Mouse (Mus musculus) embryonic facial prominence, embryonic 12.5 days (tissue): Measurements from ENCODE around the gene Spata32. TPM values are rescaled to one million over a fixed set of nuclear protein-coding genes. Genes with fewer than 3 reads are reported as not detected.

Experiments used
- ATAC-seq: fragments of 200-750 bp; cut with Nextera tagmentation; 2 replicates; pipeline ENCODE4 v1.8.0; 2017; ENCODE audit not compliant: insufficient number of reproducible peaks, insufficient read depth, low FRiP score, low TSS enrichment
- H3K27ac ChIP-seq: fragments of 300-500 bp; sonication (generic); 2 replicates; pipeline ENCODE4 v1.5.1; 2016; ENCODE audit warnings: mild to moderate bottlenecking
- H3K27me3 ChIP-seq: fragments of 300-500 bp; sonication (generic); 2 replicates; pipeline ENCODE4 v1.6.1; 2016; ENCODE audit warnings: mild to moderate bottlenecking, moderate library complexity
- H3K36me3 ChIP-seq: fragments of 300-500 bp; sonication (generic); 2 replicates; pipeline ENCODE4 v1.6.1; 2016; ENCODE audit warnings: mild to moderate bottlenecking
- H3K4me1 ChIP-seq: fragments of 300-500 bp; sonication (generic); 2 replicates; pipeline ENCODE4 v1.6.1; 2016
- H3K4me2 ChIP-seq: fragments of 300-500 bp; sonication (generic); replicated peaks from 2 replicates; pipeline ENCODE4 v1.6.1; 2016; ENCODE audit warnings: mild to moderate bottlenecking, moderate library complexity
- H3K4me3 ChIP-seq: fragments of 300-500 bp; sonication (generic); 2 replicates; pipeline ENCODE4 v1.5.1; 2016; ENCODE audit warnings: mild to moderate bottlenecking
- H3K9ac ChIP-seq: fragments of 300-500 bp; sonication (generic); 2 replicates; pipeline ENCODE4 v1.6.1; 2016; ENCODE audit warnings: mild to moderate bottlenecking, moderate library complexity
- H3K9me3 ChIP-seq: fragments of 300-500 bp; sonication (generic); 2 replicates; pipeline ENCODE4 v1.6.1; 2016; ENCODE audit warnings: mild to moderate bottlenecking, moderate library complexity
- WGBS: fragments of 180-500 bp; shearing (Covaris S2); methylation state at CpG from one replicate; pipeline ENCODE4 v1.1.7; 2016; 5-methylcytosine and 5-hydroxymethylcytosine counted together
- polyA plus RNA-seq: library from polyadenylated mRNA; unstranded; fragments of >200 nt; fragmentation: Nextera tagmentation; extraction: Ambion mirVana; gene quantifications from 2 replicates; pipeline ENCODE4 v1.2.1, GENCODE M21; 2016

Spata32 gene
- polyA plus RNA-seq, 1 experiment from 2014 or later: not detected

GRCm38 (mm10) chr11:103158621-103159478 is 59.4 kb downstream of the Spata32 start:
- Histone ChIP-seq H3K4me3 (peak overlapping the region; percentile 27), H3K27ac (no peak overlapping the region), H3K9ac (0 out of 2 replicates have a peak overlapping the region, but pooled peaks have one; percentile 15), H3K36me3 (no peaks in the 10 kb centered on the region), H3K9me3 (no peaks in the 10 kb centered on the region), H3K4me1 (peaks cover 5% of the 10 kb centered on the region; the same call in 1 of the 2 replicates), H3K27me3 (no peaks in the 10 kb centered on the region), H3K4me2 (peak overlapping the region; percentile 53)
- WGBS: under 1% methylated on average over 25 of the region's 25 CpGs
- ATAC-seq: peak; percentile 91

Other genes starting within 250 kb of the Spata32 start
- gene Nmt1, start 190.2 kb downstream of the Spata32 start, polyA plus RNA-seq: 45.7 and 50.8 TPM in 2 replicates
- gene Dcakd, start 190.1 kb downstream of the Spata32 start, polyA plus RNA-seq: 170 and 174 TPM in 2 replicates
- 3.9 and 4.2 TPM in 2 replicates for gene Plcd3, start 116.8 kb downstream of the Spata32 start, polyA plus RNA-seq
- gene Acbd4, start 116.8 kb downstream of the Spata32 start, polyA plus RNA-seq: 9.7 and 11.2 TPM in 2 replicates
- gene Hexim1, start 102.2 kb downstream of the Spata32 start, polyA plus RNA-seq: 4.0 and 4.2 TPM in 2 replicates
- gene Hexim2, start 86.0 kb downstream of the Spata32 start, polyA plus RNA-seq: 13.5 and 13.8 TPM in 2 replicates
- gene Fmnl1, start 47.3 kb downstream of the Spata32 start, polyA plus RNA-seq: 0.97 and 1.8 TPM in 2 replicates
- gene 1700023F06Rik, start 9.9 kb downstream of the Spata32 start, polyA plus RNA-seq: 0.95 and 1.1 TPM in 2 replicates
- gene Map3k14, start 49.0 kb upstream of the Spata32 start, polyA plus RNA-seq: 4.7 and 5.2 TPM in 2 replicates
- gene Arhgap27, start 145.3 kb upstream of the Spata32 start, polyA plus RNA-seq: 7.2 and 7.4 TPM in 2 replicates
- gene Plekhm1, start 194.3 kb upstream of the Spata32 start, polyA plus RNA-seq: 8.2 and 8.7 TPM in 2 replicates